Comparison of ENCODE assay signal across 12 mouse cellular contexts in genomic region chr15:102007097-102008069, GRCm38 (mm10). TPM values are rescaled to one million over a fixed set of nuclear protein-coding genes. Genes with fewer than 3 reads are reported as not detected.
DNase-seq lines count a peak whose midpoint lies in the region; ATAC-seq and TF ChIP-seq lines count a peak whose summit lies in the region.
"Had no signal": no experiment of that assay in that cellular context is flagged by ENCODE, and none has a peak within 500 bp of the region (broad histone marks: within the 10 kb centered on the region; RNA-seq: fewer than 3 reads in every experiment).

No protein-coding gene starts in this region.

- no peak for TF ChIP-seq CTCF in lung, adult 2 months (IDR thresholded peaks at IDR 0.05; ENCODE audit: insufficient read depth, low read length)
- no peak for TF ChIP-seq CTCF in small intestine, adult 2 months (IDR thresholded peaks at IDR 0.05; ENCODE audit: extremely low read depth, insufficient read length, insufficient replicate concordance, low read depth, low read length)

- 51% methylated on average over 12 of the region's 12 CpGs for WGBS in lung, adult 2 months
- 36% methylated on average over 12 of the region's 12 CpGs for WGBS in embryonic facial prominence, embryonic 14.5 days
- 39% methylated on average over 12 of the region's 12 CpGs for WGBS in hindbrain, embryonic 16.5 days
- 25% methylated on average over 12 of the region's 12 CpGs for WGBS in small intestine, adult 2 months

- DNase-seq in lung, adult 2 months, result peak; percentile 27
- DNase-seq in lung, postnatal 4 days, result no peak
- DNase-seq in embryonic facial prominence, embryonic 14.5 days (ENCODE audit: low spot score), result peak; percentile 87
- DNase-seq in urinary bladder, postnatal 25 days (ENCODE audit: low spot score), result no peak
- no peak for DNase-seq in frontal cortex, postnatal 36 days (ENCODE audit: low spot score in 2 of 2)
- no peak for DNase-seq in embryo, embryonic 11 days
- DNase-seq: cerebellum, postnatal 14 days; heart, postnatal 4 days; liver, embryonic 13.5 days had no signal

- peak overlapping the region; percentile 59 for H3K27ac ChIP-seq in embryonic facial prominence, embryonic 14.5 days (replicated peaks; ENCODE audit: low read depth, low read length)
- H3K27ac ChIP-seq in hindbrain, embryonic 16.5 days (ENCODE audit: low read depth, low read length), result no peak overlapping the region
- H3K27ac ChIP-seq in small intestine, adult 2 months (ENCODE audit: insufficient read depth, low read depth, low read length), result peak overlapping the region; percentile 98
- H3K27ac ChIP-seq: liver, embryonic 13.5 days had no signal

- H3K27me3 ChIP-seq in embryonic facial prominence, embryonic 14.5 days (replicated peaks; ENCODE audit: control insufficient read depth, insufficient read depth, low read length), result peaks cover 45% of the 10 kb centered on the region
- peaks cover 27% of the 10 kb centered on the region for H3K27me3 ChIP-seq in hindbrain, embryonic 16.5 days (replicated peaks; ENCODE audit: control insufficient read depth, insufficient read depth, low read length)
- no peaks in the 10 kb centered on the region for H3K27me3 ChIP-seq in small intestine, adult 2 months (ENCODE audit: control insufficient read depth, insufficient read depth, low read length)

- H3K9me3 ChIP-seq in embryonic facial prominence, embryonic 14.5 days (ENCODE audit: control insufficient read depth, low read length), result no peaks in the 10 kb centered on the region
- H3K9me3 ChIP-seq in hindbrain, embryonic 16.5 days (ENCODE audit: control insufficient read depth, low read length), result no peaks in the 10 kb centered on the region
- H3K9me3 ChIP-seq: liver, embryonic 13.5 days had no signal

- H3K36me3 ChIP-seq in embryonic facial prominence, embryonic 14.5 days (ENCODE audit: control insufficient read depth, insufficient read depth, low read length), result no peaks in the 10 kb centered on the region
- no peaks in the 10 kb centered on the region for H3K36me3 ChIP-seq in hindbrain, embryonic 16.5 days (ENCODE audit: control insufficient read depth, insufficient read depth, low read length)
- peaks cover 5% of the 10 kb centered on the region for H3K36me3 ChIP-seq in small intestine, adult 2 months (ENCODE audit: control insufficient read depth, insufficient read depth, low read length)
- H3K36me3 ChIP-seq: liver, embryonic 13.5 days had no signal

- H3K4me3 ChIP-seq in lung, adult 2 months (replicated peaks; ENCODE audit: extremely low read depth, low read depth, low read length), result no peak overlapping the region
- H3K4me3 ChIP-seq in embryonic facial prominence, embryonic 14.5 days (ENCODE audit: low read depth, low read length), result no peak overlapping the region
- H3K4me3 ChIP-seq in hindbrain, embryonic 16.5 days (ENCODE audit: low read length), result no peak overlapping the region
- H3K4me3 ChIP-seq in small intestine, adult 2 months (ENCODE audit: low read depth, low read length), result no peak overlapping the region; the same call in 1 of the 2 replicates
- H3K4me3 ChIP-seq: liver, embryonic 13.5 days had no signal

- no peaks in the 10 kb centered on the region; the same call in 1 of the 2 replicates for H3K4me1 ChIP-seq in lung, adult 2 months (ENCODE audit: control insufficient read depth, insufficient read depth, low read length)
- peaks cover 35% of the 10 kb centered on the region for H3K4me1 ChIP-seq in embryonic facial prominence, embryonic 14.5 days (ENCODE audit: control insufficient read depth, insufficient read depth, low read length)
- H3K4me1 ChIP-seq in hindbrain, embryonic 16.5 days (ENCODE audit: control insufficient read depth, insufficient read depth, low read depth, low read length), result peaks cover 4% of the 10 kb centered on the region; the same call in 1 of the 2 replicates
- peaks cover 37% of the 10 kb centered on the region for H3K4me1 ChIP-seq in small intestine, adult 2 months (ENCODE audit: control insufficient read depth, insufficient read depth, insufficient read length, low read length)

- peak; percentile 19; the same call in 1 of the 2 replicates for ATAC-seq in embryonic facial prominence, embryonic 14.5 days (ENCODE audit: low read depth)
- ATAC-seq in hindbrain, embryonic 16.5 days, result peak; percentile 61; the same call in 1 of the 2 replicates

- 0 out of 2 replicates have a peak overlapping the region, but pooled peaks have one; percentile 20 for H3K9ac ChIP-seq in embryonic facial prominence, embryonic 14.5 days (ENCODE audit: low read depth, low read length)
- H3K9ac ChIP-seq in hindbrain, embryonic 16.5 days (ENCODE audit: low read depth, low read length), result no peak overlapping the region
- H3K9ac ChIP-seq: liver, embryonic 13.5 days had no signal

- TF ChIP-seq POLR2A in lung, adult 2 months (IDR thresholded peaks at IDR 0.05; ENCODE audit: borderline replicate concordance, extremely low read depth, low read depth, low read length), result no peak
- no peak for TF ChIP-seq POLR2A in small intestine, adult 2 months (IDR thresholded peaks at IDR 0.05; ENCODE audit: low read depth, low read length)

- no peak overlapping the region for H3K4me2 ChIP-seq in embryonic facial prominence, embryonic 14.5 days (ENCODE audit: low read depth, low read length)
- no peak overlapping the region for H3K4me2 ChIP-seq in hindbrain, embryonic 16.5 days (ENCODE audit: low read length)

RNA-seq across cellular contexts. Expression of gene Krt8, which starts 3.1 kb away (rescaled TPM):
- polyA plus RNA-seq in lung, adult 2 months (2012; rRNA removed), result 128 and 147 TPM in 2 replicates
- polyA plus RNA-seq in embryonic facial prominence, embryonic 14.5 days (2014; fragmentation: Nextera tagmentation; extraction: Ambion mirVana), result 69.1 and 105 TPM in 2 replicates
- polyA plus RNA-seq in hindbrain, embryonic 16.5 days (2015; fragmentation: Nextera tagmentation; extraction: Ambion mirVana), result 5.4 and 6.2 TPM in 2 replicates
- polyA plus RNA-seq in small intestine, adult 2 months (2012; rRNA removed), result 1,332 and 3,924 TPM in 2 replicates

RNA-seq across cellular contexts. Expression of gene Krt18, which starts 20.6 kb away (rescaled TPM):
- polyA plus RNA-seq in lung, adult 2 months (2012; rRNA removed), result 62.6 and 63.8 TPM in 2 replicates
- polyA plus RNA-seq in embryonic facial prominence, embryonic 14.5 days (2014; fragmentation: Nextera tagmentation; extraction: Ambion mirVana), result 61.0 and 70.0 TPM in 2 replicates
- polyA plus RNA-seq in hindbrain, embryonic 16.5 days (2015; fragmentation: Nextera tagmentation; extraction: Ambion mirVana), result 11.8 and 13.6 TPM in 2 replicates
- polyA plus RNA-seq in small intestine, adult 2 months (2012; rRNA removed), result 141 and 200 TPM in 2 replicates

RNA-seq across cellular contexts. Expression of gene Krt78, which starts 53.3 kb away (rescaled TPM):
- 0.05 and 32.9 TPM in 2 replicates for polyA plus RNA-seq in lung, adult 2 months (2012; rRNA removed)
- 0.25 and 1.7 TPM in 2 replicates for polyA plus RNA-seq in embryonic facial prominence, embryonic 14.5 days (2014; fragmentation: Nextera tagmentation; extraction: Ambion mirVana)
- polyA plus RNA-seq in hindbrain, embryonic 16.5 days (2015; fragmentation: Nextera tagmentation; extraction: Ambion mirVana), result 0.08 TPM in 1 of 2 replicates, not detected in the other
- 0.18 and 0.23 TPM in 2 replicates for polyA plus RNA-seq in small intestine, adult 2 months (2012; rRNA removed)
- polyA plus RNA-seq: frontal cortex, adult 2 months had no signal

Comparison
In these comparisons a context has a peak if more than half of its experiments do, and no peak if none do; other contexts are left out.
1. DNase-seq: peak in lung, adult 2 months (single experiment) and embryonic facial prominence, embryonic 14.5 days (single experiment); none in lung, postnatal 4 days (0 of 2), urinary bladder, postnatal 25 days (single experiment), frontal cortex, postnatal 36 days (0 of 2) and embryo, embryonic 11 days (single experiment).